In the genomic region with DNA sequence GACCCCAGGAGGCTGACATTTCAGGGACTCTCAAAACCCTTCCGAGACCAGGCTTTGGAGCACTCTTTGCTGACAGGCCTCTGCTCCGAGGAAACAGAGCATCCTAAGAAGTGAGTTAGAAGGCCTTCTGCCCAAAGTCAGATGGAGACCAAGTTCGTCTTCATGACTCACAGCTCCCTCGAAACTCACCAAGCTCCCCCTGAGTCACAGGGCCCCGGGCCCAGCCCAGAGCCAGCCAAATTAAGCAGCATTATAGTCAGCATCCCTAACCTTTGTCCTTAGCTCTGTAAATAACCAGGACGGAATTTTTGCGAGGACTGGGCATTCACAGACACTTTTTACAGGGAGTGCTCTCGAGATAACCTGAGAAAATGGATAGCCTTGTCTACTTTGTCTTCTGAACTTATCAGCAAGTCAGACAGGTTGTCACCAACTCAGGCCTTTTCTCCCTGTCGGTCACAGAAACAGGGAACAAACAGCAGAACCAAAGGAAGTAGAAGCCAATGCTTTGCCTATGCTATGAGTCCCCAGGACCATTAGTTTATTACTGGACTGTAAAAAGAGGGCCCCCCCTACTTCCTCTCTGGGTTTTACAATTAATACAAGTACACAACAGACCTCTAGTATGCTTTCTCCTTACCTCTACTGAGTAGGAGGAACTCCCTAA, we compare ENCODE assay signal across 8 mouse cellular contexts. TPM values are rescaled to one million over a fixed set of nuclear protein-coding genes. Genes with fewer than 3 reads are reported as not detected.
DNase-seq lines count a peak whose midpoint lies in the region; ATAC-seq and TF ChIP-seq lines count a peak whose summit lies in the region.

No protein-coding gene starts in this region.

- DNase-seq in heart, adult 8-10 months (ENCODE audit: low spot score): no peak
- peak; percentile 88 for DNase-seq in NIH3T3 (ENCODE audit: low read depth)
- DNase-seq in forebrain, postnatal 0 days: no peak
- DNase-seq in frontal cortex, postnatal 36 days (ENCODE audit: low spot score in 2 of 2): no peak
- no peak for DNase-seq in left cerebral cortex, adult 9 months (ENCODE audit: low spot score in 2 of 2)

- no peak overlapping the region for H3K4me3 ChIP-seq in heart, embryonic 13.5 days
- no peak overlapping the region for H3K4me3 ChIP-seq in forebrain, postnatal 0 days (ENCODE audit: low read depth, low read length)
- no peak overlapping the region for H3K4me3 ChIP-seq in midbrain, embryonic 15.5 days

- peaks cover 60% of the 10 kb centered on the region for H3K4me1 ChIP-seq in heart, embryonic 13.5 days
- H3K4me1 ChIP-seq in forebrain, postnatal 0 days (ENCODE audit: insufficient read depth): peaks cover 17% of the 10 kb centered on the region
- H3K4me1 ChIP-seq in midbrain, embryonic 15.5 days: peaks cover 54% of the 10 kb centered on the region

- H3K9me3 ChIP-seq in heart, embryonic 13.5 days: no peaks in the 10 kb centered on the region
- H3K9me3 ChIP-seq in forebrain, postnatal 0 days (ENCODE audit: low read length): no peaks in the 10 kb centered on the region
- H3K9me3 ChIP-seq in midbrain, embryonic 15.5 days: no peaks in the 10 kb centered on the region

- no peak for TF ChIP-seq CTCF in forebrain, postnatal 0 days (IDR thresholded peaks at IDR 0.05; ENCODE audit: low read depth)

- 51% methylated on average over 9 of the region's 9 CpGs for WGBS in heart, embryonic 13.5 days
- 67% methylated on average over 9 of the region's 9 CpGs for WGBS in forebrain, postnatal 0 days
- WGBS in midbrain, embryonic 15.5 days: 51% methylated on average over 9 of the region's 9 CpGs

- H3K27me3 ChIP-seq in heart, embryonic 13.5 days (replicated peaks): no peaks in the 10 kb centered on the region
- no peaks in the 10 kb centered on the region for H3K27me3 ChIP-seq in forebrain, postnatal 0 days (ENCODE audit: insufficient read depth, low read length)
- H3K27me3 ChIP-seq in midbrain, embryonic 15.5 days (replicated peaks): no peaks in the 10 kb centered on the region

- no peak for ATAC-seq in heart, embryonic 13.5 days (ENCODE audit: extremely low read depth, insufficient number of reproducible peaks, low FRiP score, low TSS enrichment)
- no peak for ATAC-seq in forebrain, postnatal 0 days
- no peak for ATAC-seq in midbrain, embryonic 15.5 days (replicated peaks)
- no peak for ATAC-seq in inflammation-experienced regulatory T-cells, adult 6 months

- H3K9ac ChIP-seq in heart, embryonic 13.5 days: no peak overlapping the region
- no peak overlapping the region for H3K9ac ChIP-seq in forebrain, postnatal 0 days
- H3K9ac ChIP-seq in midbrain, embryonic 15.5 days: no peak overlapping the region

- peak overlapping the region; percentile 90 for H3K4me2 ChIP-seq in heart, embryonic 13.5 days
- H3K4me2 ChIP-seq in forebrain, postnatal 0 days (ENCODE audit: low read depth): peak overlapping the region; percentile 27; the same call in 1 of the 2 replicates
- peak overlapping the region; percentile 20; the same call in 1 of the 2 replicates for H3K4me2 ChIP-seq in midbrain, embryonic 15.5 days

- peaks cover 10% of the 10 kb centered on the region for H3K36me3 ChIP-seq in heart, embryonic 13.5 days
- H3K36me3 ChIP-seq in forebrain, postnatal 0 days (ENCODE audit: insufficient read depth): peaks cover 10% of the 10 kb centered on the region
- peaks cover 8% of the 10 kb centered on the region for H3K36me3 ChIP-seq in midbrain, embryonic 15.5 days (replicated peaks)

- H3K27ac ChIP-seq in heart, embryonic 13.5 days (replicated peaks): 0 out of 2 replicates have a peak overlapping the region, but pooled peaks have one; percentile 1
- H3K27ac ChIP-seq in forebrain, postnatal 0 days (ENCODE audit: low read depth, low read length): no peak overlapping the region
- H3K27ac ChIP-seq in midbrain, embryonic 15.5 days: peak overlapping the region; percentile 46

RNA-seq across cellular contexts. Expression of a gene that starts 5.0 kb away (rescaled TPM):
- 14.8 and 15.5 TPM in 2 replicates for polyA plus RNA-seq in heart, embryonic 13.5 days (2015; fragmentation: Nextera tagmentation; extraction: Ambion mirVana)
- 10 to 100 TPM; 25.7 to 34.1 (median 30.1) TPM for total RNA-seq in heart, adult 8-10 months (2022)
- total RNA-seq in forebrain, postnatal 0 days (2014; rRNA removed): 35.7 and 42.3 TPM in 2 replicates
- 23.4 and 30.9 TPM in 2 replicates for polyA plus RNA-seq in forebrain, postnatal 0 days (2015; fragmentation: Nextera tagmentation; extraction: Ambion mirVana)
- 52.0 and 55.3 TPM in 2 replicates for polyA plus RNA-seq in midbrain, embryonic 15.5 days (2015; fragmentation: Nextera tagmentation; extraction: Ambion mirVana)
- 1 to 10 TPM; 2.4 to 2.9 (median 2.6) TPM for polyA plus RNA-seq in inflammation-experienced regulatory T-cells, adult 6 months (2017; shearing (Covaris generic))

RNA-seq across cellular contexts. Expression of a gene that starts 9.5 kb away (rescaled TPM):
- 211 and 238 TPM in 2 replicates for polyA plus RNA-seq in heart, embryonic 13.5 days (2015; fragmentation: Nextera tagmentation; extraction: Ambion mirVana)
- 100 to 1,000 TPM; 104 to 110 (median 108) TPM for total RNA-seq in heart, adult 8-10 months (2022)
- total RNA-seq in forebrain, postnatal 0 days (2014; rRNA removed): 94.4 and 120 TPM in 2 replicates
- polyA plus RNA-seq in forebrain, postnatal 0 days (2015; fragmentation: Nextera tagmentation; extraction: Ambion mirVana): 233 and 240 TPM in 2 replicates
- polyA plus RNA-seq in midbrain, embryonic 15.5 days (2015; fragmentation: Nextera tagmentation; extraction: Ambion mirVana): 218 and 235 TPM in 2 replicates
- 100 to 1,000 TPM; 138 to 146 (median 139) TPM for polyA plus RNA-seq in inflammation-experienced regulatory T-cells, adult 6 months (2017; shearing (Covaris generic))

RNA-seq across cellular contexts. Expression of a gene that starts 15.4 kb away (rescaled TPM):
- 12.7 and 13.8 TPM in 2 replicates for polyA plus RNA-seq in heart, embryonic 13.5 days (2015; fragmentation: Nextera tagmentation; extraction: Ambion mirVana)
- total RNA-seq in heart, adult 8-10 months (2022): 10 to 100 TPM; 19.6 to 27.4 (median 23.6) TPM
- total RNA-seq in forebrain, postnatal 0 days (2014; rRNA removed): 15.6 and 20.3 TPM in 2 replicates
- polyA plus RNA-seq in forebrain, postnatal 0 days (2015; fragmentation: Nextera tagmentation; extraction: Ambion mirVana): 16.5 and 21.9 TPM in 2 replicates
- polyA plus RNA-seq in midbrain, embryonic 15.5 days (2015; fragmentation: Nextera tagmentation; extraction: Ambion mirVana): 29.1 and 34.0 TPM in 2 replicates
- polyA plus RNA-seq in inflammation-experienced regulatory T-cells, adult 6 months (2017; shearing (Covaris generic)): 10 to 100 TPM; 10.5 to 22.3 (median 12.0) TPM

RNA-seq across cellular contexts. Expression of a gene that starts 17.7 kb away (rescaled TPM):
- polyA plus RNA-seq in heart, embryonic 13.5 days (2015; fragmentation: Nextera tagmentation; extraction: Ambion mirVana): 9.7 and 10.2 TPM in 2 replicates
- total RNA-seq in heart, adult 8-10 months (2022): 10 to 100 TPM in 3 of 4 experiments, 1 to 10 TPM in 1; 7.7 to 11.7 (median 10.1) TPM
- total RNA-seq in forebrain, postnatal 0 days (2014; rRNA removed): 52.9 and 54.7 TPM in 2 replicates
- 3.3 and 6.2 TPM in 2 replicates for polyA plus RNA-seq in forebrain, postnatal 0 days (2015; fragmentation: Nextera tagmentation; extraction: Ambion mirVana)
- polyA plus RNA-seq in midbrain, embryonic 15.5 days (2015; fragmentation: Nextera tagmentation; extraction: Ambion mirVana): 20.1 and 21.2 TPM in 2 replicates
- under 1 TPM in 2 of 3 experiments, not detected in 1; 0.23 to 0.38 TPM for polyA plus RNA-seq in inflammation-experienced regulatory T-cells, adult 6 months (2017; shearing (Covaris generic))

RNA-seq across cellular contexts. Expression of a gene that starts 30.7 kb away (rescaled TPM):
- 10.8 and 11.0 TPM in 2 replicates for polyA plus RNA-seq in heart, embryonic 13.5 days (2015; fragmentation: Nextera tagmentation; extraction: Ambion mirVana)
- 1 to 10 TPM; 1.7 to 2.8 (median 2.2) TPM for total RNA-seq in heart, adult 8-10 months (2022)
- 12.8 and 21.8 TPM in 2 replicates for total RNA-seq in forebrain, postnatal 0 days (2014; rRNA removed)
- polyA plus RNA-seq in forebrain, postnatal 0 days (2015; fragmentation: Nextera tagmentation; extraction: Ambion mirVana): 10.9 and 12.4 TPM in 2 replicates
- polyA plus RNA-seq in midbrain, embryonic 15.5 days (2015; fragmentation: Nextera tagmentation; extraction: Ambion mirVana): 22.8 and 29.5 TPM in 2 replicates
- polyA plus RNA-seq in inflammation-experienced regulatory T-cells, adult 6 months (2017; shearing (Covaris generic)): 10 to 100 TPM; 22.9 to 41.7 (median 31.8) TPM

Comparison
In these comparisons a context has a peak if more than half of its experiments do, and no peak if none do; other contexts are left out.
1. H3K4me2 ChIP-seq: peak in every context shown above with its lines; median percentile 90 in heart, embryonic 13.5 days; 27 in forebrain, postnatal 0 days; 20 in midbrain, embryonic 15.5 days.